Mouse (Mus musculus): Measurements from ENCODE around the gene Col15a1.

The Col15a1 gene

GRCm38 (mm10) chr4:47227756-47228155 lies 19.8 kb downstream of the Col15a1 start:
- no peak for ATAC-seq (ENCODE audit: insufficient number of reproducible peaks, low FRiP score, low TSS enrichment)

DNA sequence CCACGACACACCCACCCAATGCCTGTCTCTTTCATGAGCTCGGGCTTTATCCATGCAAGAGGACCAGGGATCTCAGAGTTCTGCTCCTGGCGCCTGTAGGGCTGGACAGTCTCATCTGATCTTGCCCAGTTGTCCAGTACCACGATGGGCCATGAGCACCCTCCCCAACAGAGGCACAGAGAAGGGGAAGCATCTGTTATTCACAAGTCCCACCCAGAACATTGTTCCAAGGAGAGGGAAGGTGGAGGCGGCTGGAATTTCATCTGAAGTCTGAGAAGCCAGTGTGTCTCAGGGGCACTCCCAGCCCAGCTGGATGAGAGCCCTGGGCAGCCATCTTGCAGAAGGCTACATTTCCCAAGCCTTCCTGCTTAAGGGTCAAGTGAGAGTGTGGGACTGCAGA lies 21.0 kb downstream of the Col15a1 start:
- ATAC-seq (ENCODE audit: insufficient number of reproducible peaks, low FRiP score, low TSS enrichment) = no peak

DNA sequence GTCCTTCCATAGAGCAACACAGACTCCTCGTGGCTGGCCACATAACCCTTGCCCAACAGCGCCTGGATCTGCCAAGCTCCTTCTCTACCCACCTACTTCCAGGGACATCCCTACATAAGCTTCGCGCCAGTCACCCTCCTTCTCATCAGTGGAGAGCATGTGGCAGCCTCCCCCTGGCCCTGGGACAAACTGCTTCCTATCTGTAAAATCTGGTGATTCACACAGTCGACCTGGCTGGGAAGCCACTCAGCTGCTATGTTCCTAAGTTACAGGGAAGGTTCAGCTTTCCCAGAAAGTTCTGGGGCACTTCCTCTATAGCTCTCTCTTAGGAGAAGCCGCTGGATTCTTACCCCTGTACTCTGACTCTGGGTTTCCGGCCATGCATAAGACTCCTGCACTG lies 22.5 kb downstream of the Col15a1 start:
- no peak for ATAC-seq (ENCODE audit: insufficient number of reproducible peaks, low FRiP score, low TSS enrichment)

- ATAC-seq (ENCODE audit: insufficient number of reproducible peaks, low FRiP score, low TSS enrichment) = no peak
These were observed 23.4 kb downstream of the Col15a1 start for GRCm38 (mm10) chr4:47231322-47231721.

DNA sequence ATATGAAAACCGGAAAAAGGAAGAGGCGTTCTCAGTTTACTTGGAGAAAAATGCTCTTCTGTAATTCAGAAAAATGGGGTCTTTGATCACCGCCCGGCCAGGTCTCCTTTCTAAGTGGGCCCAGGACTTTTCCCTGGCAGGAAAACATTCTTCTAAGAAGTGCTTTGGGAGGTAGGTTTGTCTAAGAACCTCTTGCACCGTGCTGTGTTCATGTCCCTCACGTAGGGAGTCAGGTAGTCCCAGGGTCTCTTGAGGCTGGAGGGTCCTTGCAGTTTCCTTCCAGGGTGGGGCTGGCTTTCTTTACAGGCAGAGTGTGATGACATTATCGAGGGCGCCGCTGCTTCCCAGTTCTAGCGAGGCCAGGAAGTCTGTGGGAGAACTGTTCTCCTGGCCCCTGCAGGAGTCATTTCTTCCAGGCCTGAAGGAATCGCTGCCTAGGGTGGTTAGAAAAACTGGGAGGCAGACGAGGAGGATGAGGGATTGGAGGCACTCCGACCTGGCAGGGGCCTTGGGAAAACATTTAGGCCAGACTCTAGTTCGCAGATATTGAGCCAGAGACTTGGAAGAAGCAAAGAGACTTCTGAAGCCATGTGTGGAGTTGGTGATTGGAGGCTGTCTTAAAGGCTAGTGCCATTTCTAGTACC lies 25.4 kb downstream of the Col15a1 start:
- ATAC-seq (ENCODE audit: insufficient number of reproducible peaks, low FRiP score, low TSS enrichment) = no peak

GRCm38 (mm10) chr4:47234667-47235267 lies 26.8 kb downstream of the Col15a1 start:
- ATAC-seq (ENCODE audit: insufficient number of reproducible peaks, low FRiP score, low TSS enrichment) = 0 out of 2 replicates have a peak, but pooled peaks have one; percentile 28

DNA sequence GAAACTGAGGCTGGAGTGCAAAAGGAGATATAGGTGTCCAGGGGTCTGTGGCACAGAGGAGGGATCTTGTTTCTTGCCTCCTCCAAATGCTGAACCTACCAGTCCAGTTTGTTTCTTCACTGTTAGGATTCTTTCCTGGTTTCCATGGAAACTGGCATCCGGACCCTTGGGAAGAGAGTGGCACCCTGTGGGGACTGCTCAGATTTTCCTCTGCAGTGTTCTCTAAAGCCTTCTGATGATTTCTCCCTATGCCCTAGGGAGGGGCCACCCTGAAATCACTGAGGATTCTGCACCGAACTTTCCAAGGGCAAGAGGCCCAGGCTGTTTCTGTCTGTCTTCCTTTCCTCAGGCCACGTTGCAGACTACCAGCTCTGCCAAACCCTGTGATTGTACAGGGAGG lies 27.4 kb downstream of the Col15a1 start:
- no peak for ATAC-seq (ENCODE audit: insufficient number of reproducible peaks, low FRiP score, low TSS enrichment)

- no peak for ATAC-seq (ENCODE audit: insufficient number of reproducible peaks, low FRiP score, low TSS enrichment)
These were observed 28.1 kb downstream of the Col15a1 start for GRCm38 (mm10) chr4:47236104-47236503.

DNA sequence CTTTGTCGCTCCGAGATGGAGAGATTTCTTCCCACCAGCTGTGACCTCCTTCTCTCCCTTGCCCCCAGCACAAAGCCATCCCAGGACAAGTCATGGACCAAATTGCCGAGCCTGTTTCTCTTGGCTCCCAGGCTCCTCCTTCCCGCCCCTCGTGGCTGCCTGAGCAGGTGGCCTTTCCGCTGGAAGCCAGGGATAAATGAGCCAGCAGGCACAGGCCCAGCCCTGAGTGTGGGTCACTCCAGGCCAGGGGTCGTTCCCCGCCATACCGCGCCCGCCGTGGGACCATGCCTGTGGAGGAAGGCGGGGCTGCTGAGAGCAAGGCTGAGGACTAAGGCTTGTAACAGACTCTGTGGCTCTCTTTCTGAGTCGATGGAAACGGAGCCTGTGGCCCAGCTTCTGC lies 29.3 kb downstream of the Col15a1 start:
- no peak for ATAC-seq (ENCODE audit: insufficient number of reproducible peaks, low FRiP score, low TSS enrichment)

DNA sequence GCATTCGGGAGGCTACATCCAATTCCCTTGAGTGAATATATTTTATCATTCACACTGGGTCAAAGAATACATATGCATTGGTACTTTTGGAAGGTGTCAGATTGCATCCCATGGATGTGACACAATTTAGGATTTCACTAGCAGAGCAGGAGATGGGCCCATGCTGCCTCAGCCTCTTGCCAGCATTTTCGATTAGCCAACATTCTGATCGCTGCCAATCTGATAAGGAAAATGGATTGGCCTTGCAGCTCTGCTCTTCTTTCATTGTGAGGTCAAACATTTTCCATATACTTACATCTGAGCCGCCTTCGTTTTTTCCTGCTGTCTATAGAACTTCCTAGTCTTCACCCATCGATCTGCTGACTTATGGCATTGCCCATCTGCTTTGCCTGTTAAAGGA lies 31.2 kb downstream of the Col15a1 start:
- ATAC-seq (ENCODE audit: insufficient number of reproducible peaks, low FRiP score, low TSS enrichment) = no peak

GRCm38 (mm10) chr4:47240901-47241300 lies 32.9 kb downstream of the Col15a1 start:
- no peak for ATAC-seq (ENCODE audit: insufficient number of reproducible peaks, low FRiP score, low TSS enrichment)

DNA sequence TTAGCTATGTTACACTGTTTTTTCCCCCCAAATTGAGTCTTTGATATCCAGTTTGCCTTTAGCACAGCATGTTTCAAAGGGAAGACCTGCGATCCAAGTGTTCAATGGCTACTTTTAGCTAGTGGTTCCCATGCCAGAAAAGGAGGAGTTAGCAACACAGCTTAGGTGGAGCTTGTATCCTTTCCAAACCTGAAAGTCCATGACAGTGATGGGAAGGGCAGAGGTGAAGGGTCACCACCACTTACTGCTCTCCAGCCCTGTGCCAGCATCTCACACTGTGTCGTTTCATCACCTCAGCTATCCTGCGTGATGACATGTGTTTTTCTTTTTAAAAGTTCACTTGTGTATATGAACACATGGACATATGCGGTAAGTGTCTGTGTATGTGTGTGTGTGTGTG lies 34.2 kb downstream of the Col15a1 start:
- ATAC-seq (ENCODE audit: insufficient number of reproducible peaks, low FRiP score, low TSS enrichment) = no peak

DNA sequence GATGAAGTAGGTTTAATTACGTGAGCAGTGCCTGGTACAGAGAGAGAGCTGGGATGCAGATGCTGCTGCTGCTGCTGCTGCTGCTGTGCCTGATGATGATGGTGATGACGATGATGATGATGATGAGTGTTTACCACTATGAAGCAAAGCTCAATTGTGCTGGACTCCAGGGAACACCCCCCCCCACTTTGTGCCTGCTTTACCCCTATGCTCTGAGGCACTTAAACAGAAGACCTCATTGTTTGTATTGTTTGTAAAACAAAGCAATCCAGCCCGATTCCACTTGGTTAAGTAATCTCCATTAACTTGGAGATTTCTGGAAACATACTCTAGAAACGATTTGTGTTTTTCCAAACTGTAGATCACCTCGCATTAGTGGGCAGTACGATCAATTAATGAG lies 36.7 kb downstream of the Col15a1 start:
- no peak for ATAC-seq (ENCODE audit: insufficient number of reproducible peaks, low FRiP score, low TSS enrichment)

GRCm38 (mm10) chr4:47245621-47246020 lies 37.7 kb downstream of the Col15a1 start:
- no peak for ATAC-seq (ENCODE audit: insufficient number of reproducible peaks, low FRiP score, low TSS enrichment)

DNA sequence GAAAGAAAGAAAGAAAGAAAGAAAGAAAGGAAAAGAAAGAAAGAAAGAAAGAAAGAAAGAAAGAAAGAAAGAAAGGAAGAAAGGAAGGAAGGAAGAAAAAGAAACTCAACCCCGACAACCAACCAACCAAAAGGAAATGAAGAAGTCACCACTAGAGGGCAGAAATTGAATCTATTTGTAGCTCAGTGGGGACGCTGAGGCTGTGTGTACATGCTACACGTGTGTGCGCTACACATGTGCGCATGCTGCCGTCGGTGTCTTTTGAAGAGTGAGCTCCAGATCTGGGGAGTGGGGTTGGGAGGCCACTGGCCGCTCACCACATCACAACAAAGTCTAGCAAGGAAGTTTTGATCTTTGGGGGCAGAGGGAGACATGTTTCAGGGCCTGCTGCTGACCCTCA lies 38.9 kb downstream of the Col15a1 start:
- no peak for ATAC-seq (ENCODE audit: insufficient number of reproducible peaks, low FRiP score, low TSS enrichment)

- no peak for ATAC-seq (ENCODE audit: insufficient number of reproducible peaks, low FRiP score, low TSS enrichment)
These were observed 39.6 kb downstream of the Col15a1 start for GRCm38 (mm10) chr4:47247574-47247973.

- no peak for ATAC-seq (ENCODE audit: insufficient number of reproducible peaks, low FRiP score, low TSS enrichment)
These were observed 41.2 kb downstream of the Col15a1 start for GRCm38 (mm10) chr4:47249193-47249592.

DNA sequence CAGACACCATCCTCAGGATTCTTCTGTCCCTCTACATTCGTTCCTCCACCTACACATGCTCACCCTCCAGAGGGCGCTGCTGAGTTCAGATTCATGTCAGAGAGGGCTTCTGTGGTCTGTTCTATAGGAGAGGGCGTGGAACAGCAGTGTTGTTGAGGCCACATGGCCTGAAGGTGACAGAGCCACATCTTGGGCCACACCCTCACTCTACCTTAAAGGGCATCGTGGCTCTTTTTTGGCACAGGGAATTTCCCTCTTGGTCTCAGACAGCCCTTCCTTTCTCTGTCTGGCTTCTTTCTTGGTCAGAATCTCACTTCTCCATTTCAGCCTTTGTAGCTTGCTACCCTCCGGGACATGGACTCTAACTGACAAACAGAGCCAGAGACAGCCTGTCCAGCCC lies 43.1 kb downstream of the Col15a1 start:
- ATAC-seq (ENCODE audit: insufficient number of reproducible peaks, low FRiP score, low TSS enrichment) = peak; percentile 41; the same call in 1 of the 2 replicates

DNA sequence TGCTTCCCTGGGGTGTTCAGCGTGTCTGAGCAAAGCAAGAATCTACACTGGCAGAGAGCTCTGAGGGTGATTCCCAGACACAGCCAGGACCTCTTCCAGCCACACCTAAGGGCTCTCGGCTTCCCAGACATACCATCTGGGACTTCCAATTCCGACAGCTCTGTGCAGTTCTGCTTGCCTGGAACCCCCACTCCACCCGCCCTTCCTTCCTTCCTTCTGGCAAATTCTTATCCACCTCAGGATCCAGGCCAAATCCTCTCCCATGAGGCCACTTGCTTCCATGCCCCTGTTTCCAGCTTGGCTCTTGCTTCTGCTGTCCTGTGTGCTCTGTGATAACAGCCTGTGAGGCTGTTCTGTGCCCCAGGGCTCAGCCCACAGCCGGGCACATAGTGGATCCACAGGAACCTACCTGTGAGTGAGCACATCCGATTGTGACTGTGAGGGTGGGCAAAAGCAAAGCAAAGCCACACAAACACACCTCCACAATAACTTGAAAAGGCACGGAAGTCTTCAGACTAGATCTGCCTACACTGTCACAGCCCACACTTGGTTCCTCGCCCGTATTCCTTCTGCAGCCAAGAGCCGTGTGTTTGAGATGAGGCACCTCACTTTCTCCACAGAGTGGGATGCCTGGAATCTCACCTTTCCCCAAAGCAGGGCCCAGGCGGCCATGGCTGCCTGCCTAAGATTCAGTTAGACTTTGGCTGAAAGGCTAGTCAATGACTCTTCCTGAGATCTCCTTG lies 43.9 kb downstream of the Col15a1 start:
- ATAC-seq (ENCODE audit: insufficient number of reproducible peaks, low FRiP score, low TSS enrichment) = peak; percentile 28; the same call in 1 of the 2 replicates

- ATAC-seq (ENCODE audit: insufficient number of reproducible peaks, low FRiP score, low TSS enrichment) = no peak
These were observed 44.7 kb downstream of the Col15a1 start for GRCm38 (mm10) chr4:47252627-47253026.

- ATAC-seq (ENCODE audit: insufficient number of reproducible peaks, low FRiP score, low TSS enrichment) = no peak
These were observed 47.7 kb downstream of the Col15a1 start for GRCm38 (mm10) chr4:47255641-47256040.

GRCm38 (mm10) chr4:47258201-47258600 lies 50.2 kb downstream of the Col15a1 start:
- ATAC-seq (ENCODE audit: insufficient number of reproducible peaks, low FRiP score, low TSS enrichment) = no peak

All from cerebellum, adult (tissue).